In the genomic region with DNA sequence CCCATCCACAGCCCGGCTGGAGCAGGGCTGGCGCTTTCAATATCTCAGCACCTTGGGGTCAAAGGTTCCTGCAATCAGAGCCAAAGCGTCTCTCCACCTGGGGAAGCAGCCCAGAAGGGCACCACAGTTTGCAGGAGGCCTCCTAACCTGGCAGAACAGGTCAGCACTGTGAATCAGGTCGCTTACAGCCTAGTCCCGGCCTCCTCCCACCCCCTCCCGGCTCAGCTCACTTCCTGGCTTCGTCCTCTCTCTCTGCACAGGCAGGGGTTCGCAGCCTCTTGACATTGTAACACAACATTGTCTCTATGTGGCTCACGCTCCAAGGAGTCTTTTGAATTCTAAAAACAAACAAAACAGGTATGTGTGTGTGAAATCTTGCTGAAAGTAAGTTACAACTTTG, we compare ENCODE assay signal across 8 mouse cellular contexts. TPM values are rescaled to one million over a fixed set of nuclear protein-coding genes. Genes with fewer than 3 reads are reported as not detected.
A peak's percentile ranks its signal among the peaks of the same experiment; 100 is the strongest.
DNase-seq lines count a peak whose midpoint lies in the region; ATAC-seq lines count a peak whose summit lies in the region.
"Had no signal": no experiment of that assay in that cellular context is flagged by ENCODE, and none has a peak within 500 bp of the region (broad histone marks: within the 10 kb centered on the region; RNA-seq: fewer than 3 reads in every experiment).

No protein-coding gene starts in this region.

- no peaks in the 10 kb centered on the region for H3K9me3 ChIP-seq in hindbrain, embryonic 12.5 days (replicated peaks)
- H3K9me3 ChIP-seq in limb, embryonic 10.5 days (replicated peaks), result no peaks in the 10 kb centered on the region

- peak overlapping the region; percentile 70 for H3K27ac ChIP-seq in hindbrain, embryonic 12.5 days
- peak overlapping the region; percentile 78 for H3K27ac ChIP-seq in limb, embryonic 10.5 days

- peak; percentile 58 for DNase-seq in urinary bladder, postnatal 14 days (ENCODE audit: low spot score)
- no peak for DNase-seq in urinary bladder, postnatal 10 days (ENCODE audit: low spot score)
- DNase-seq in limb, embryonic 10.5 days (ENCODE audit: low spot score), result no peak
- no peak for DNase-seq in thymus, postnatal 14 days
- DNase-seq in adrenal gland, postnatal 4 days (ENCODE audit: low spot score in 2 of 2), result no peak
- no peak for DNase-seq in ovary, postnatal 10 days (ENCODE audit: low spot score)

- no peaks in the 10 kb centered on the region for H3K27me3 ChIP-seq in hindbrain, embryonic 12.5 days
- no peaks in the 10 kb centered on the region for H3K27me3 ChIP-seq in limb, embryonic 10.5 days (ENCODE audit: low read depth, poor library complexity, severe bottlenecking)

- H3K4me2 ChIP-seq in hindbrain, embryonic 12.5 days (replicated peaks), result no peak overlapping the region

- no peak for ATAC-seq in hindbrain, embryonic 12.5 days (ENCODE audit: low FRiP score)

- H3K4me3 ChIP-seq in hindbrain, embryonic 12.5 days, result no peak overlapping the region
- peak overlapping the region; percentile 3; the same call in 1 of the 2 replicates for H3K4me3 ChIP-seq in limb, embryonic 10.5 days
- H3K4me3 ChIP-seq: myocyte had no signal

- H3K36me3 ChIP-seq in hindbrain, embryonic 12.5 days, result peaks cover 14% of the 10 kb centered on the region
- peaks cover 87% of the 10 kb centered on the region for H3K36me3 ChIP-seq in limb, embryonic 10.5 days

- H3K9ac ChIP-seq in hindbrain, embryonic 12.5 days, result no peak overlapping the region

- peaks cover 62% of the 10 kb centered on the region for H3K4me1 ChIP-seq in hindbrain, embryonic 12.5 days
- H3K4me1 ChIP-seq in limb, embryonic 10.5 days, result peaks cover 74% of the 10 kb centered on the region

- 31% methylated on average over 9 of the region's 9 CpGs for WGBS in hindbrain, embryonic 12.5 days
- 27% methylated on average over 9 of the region's 9 CpGs for WGBS in limb, embryonic 10.5 days

RNA-seq across cellular contexts. Expression of a gene that starts 15.8 kb away (rescaled TPM):
- 33.6 and 35.1 TPM in 2 replicates for polyA plus RNA-seq in hindbrain, embryonic 12.5 days (2016; fragmentation: Nextera tagmentation; extraction: Ambion mirVana)
- polyA plus RNA-seq in limb, embryonic 10.5 days (2016; fragmentation: Nextera tagmentation; extraction: Ambion mirVana), result 21.7 and 26.2 TPM in 2 replicates
- 10 to 100 TPM; 34.0 to 36.7 TPM for total RNA-seq in adrenal gland, postnatal 4 days (2021)
